Mouse (Mus musculus) limb, embryonic 10.5 days (tissue): ENCODE measurements around the gene C77080. TPM values are rescaled to one million over a fixed set of nuclear protein-coding genes. Genes with fewer than 3 reads are reported as not detected.
"Not testable (repeated sequence)": the region's sequence is repeated elsewhere in the genome, so short reads cannot be mapped to it uniquely, and the experiment has no call there.

Experiments used
- DNase-seq: peaks from one replicate; pipeline ENCODE4 v3.0.0-alpha.2; 2017; ENCODE audit warnings: low spot score
- H3K27ac ChIP-seq: fragments of 300-500 bp; sonication (generic); 2 replicates; pipeline ENCODE4 v1.5.1; 2016; ENCODE audit warnings: mild to moderate bottlenecking
- H3K27me3 ChIP-seq: fragments of 300-500 bp; sonication (generic); 2 replicates; pipeline ENCODE4 v1.6.1; 2016; ENCODE audit warnings: low read depth, mild to moderate bottlenecking; ENCODE audit not compliant: poor library complexity, severe bottlenecking
- H3K36me3 ChIP-seq: fragments of 300-500 bp; sonication (generic); 2 replicates; pipeline ENCODE4 v1.6.1; 2016; ENCODE audit warnings: mild to moderate bottlenecking, moderate library complexity
- H3K4me1 ChIP-seq: fragments of 300-500 bp; sonication (generic); 2 replicates; pipeline ENCODE4 v1.6.1; 2016
- H3K4me3 ChIP-seq: fragments of 300-500 bp; sonication (generic); 2 replicates; pipeline ENCODE4 v1.5.1; 2016; ENCODE audit warnings: mild to moderate bottlenecking, moderate library complexity
- H3K9me3 ChIP-seq: fragments of 300-500 bp; sonication (generic); replicated peaks from 2 replicates; pipeline ENCODE4 v1.6.1; 2016; ENCODE audit warnings: mild to moderate bottlenecking
- WGBS: fragments of 180-500 bp; shearing (Covaris S2); methylation state at CpG from one replicate; pipeline ENCODE4 v1.1.7; 2016; 5-methylcytosine and 5-hydroxymethylcytosine counted together
- polyA plus RNA-seq: library from polyadenylated mRNA; unstranded; fragments of >200 nt; fragmentation: Nextera tagmentation; extraction: Ambion mirVana; gene quantifications from 2 replicates; pipeline ENCODE4 v1.2.1, GENCODE M21; 2016

The C77080 gene
- polyA plus RNA-seq, 1 experiment from 2014 or later: 4.1 TPM

- DNase-seq: no peak
- peaks cover 87% of the 10 kb centered on the region for H3K36me3 ChIP-seq
- H3K27ac ChIP-seq: no peak overlapping the region
These were observed 42.0 kb downstream of the C77080 start for GRCm38 (mm10) chr4:129219198-129219597.

GRCm38 (mm10) chr4:129218569-129219175 is 42.5 kb downstream of the C77080 start:
- Histone ChIP-seq H3K4me1 (peaks cover 41% of the 10 kb centered on the region), H3K27me3 (peaks cover 25% of the 10 kb centered on the region), H3K36me3 (peaks cover 92% of the 10 kb centered on the region), H3K9me3 (no peaks in the 10 kb centered on the region), H3K27ac (no peak overlapping the region), H3K4me3 (no peak overlapping the region)
- WGBS: 79% methylated on average over 7 of the region's 7 CpGs
- DNase-seq: no peak

More at GRCm38 (mm10) chr4:129219198-129219597, 42.0 kb downstream of the C77080 start:
- Histone ChIP-seq H3K4me3 (no peak overlapping the region), H3K4me1 (peaks cover 46% of the 10 kb centered on the region), H3K27me3 (peaks cover 30% of the 10 kb centered on the region), H3K9me3 (no peaks in the 10 kb centered on the region)
- WGBS: 84% methylated on average over 10 of the region's 10 CpGs

GRCm38 (mm10) chr4:129212486-129212885 is 48.7 kb downstream of the C77080 start:
- H3K27me3 ChIP-seq, H3K9me3 ChIP-seq, H3K4me1 ChIP-seq, H3K4me3 ChIP-seq, DNase-seq, H3K27ac ChIP-seq: not testable (repeated sequence)
- peaks cover 97% of the 10 kb centered on the region for H3K36me3 ChIP-seq
- WGBS: 75% methylated on average over 3 of the region's 3 CpGs

- DNase-seq: no peak
- WGBS: 97% methylated on average over 4 of the region's 4 CpGs
- Histone ChIP-seq H3K27me3 (no peaks in the 10 kb centered on the region), H3K4me1 (no peaks in the 10 kb centered on the region), H3K4me3 (no peak overlapping the region), H3K27ac (no peak overlapping the region), H3K36me3 (peaks cover 97% of the 10 kb centered on the region), H3K9me3 (no peaks in the 10 kb centered on the region)
These were observed 49.7 kb downstream of the C77080 start for GRCm38 (mm10) chr4:129211461-129211860.

- Histone ChIP-seq H3K27me3 (no peaks in the 10 kb centered on the region), H3K4me1 (no peaks in the 10 kb centered on the region), H3K36me3 (peaks cover 96% of the 10 kb centered on the region), H3K4me3 (no peak overlapping the region), H3K27ac (no peak overlapping the region), H3K9me3 (no peaks in the 10 kb centered on the region)
- no peak for DNase-seq
- 72% methylated on average over 7 of the region's 7 CpGs for WGBS
These were observed 51.7 kb downstream of the C77080 start for GRCm38 (mm10) chr4:129209504-129209903.

GRCm38 (mm10) chr4:129206792-129207191 is 54.4 kb downstream of the C77080 start:
- Histone ChIP-seq H3K9me3 (no peaks in the 10 kb centered on the region), H3K4me3 (no peak overlapping the region), H3K27me3 (no peaks in the 10 kb centered on the region), H3K27ac (no peak overlapping the region), H3K4me1 (no peaks in the 10 kb centered on the region), H3K36me3 (peaks cover 95% of the 10 kb centered on the region)
- DNase-seq: no peak
- WGBS: 94% methylated on average over 8 of the region's 8 CpGs

GRCm38 (mm10) chr4:129204655-129205054 is 56.5 kb downstream of the C77080 start:
- WGBS: 95% methylated on average over 10 of the region's 10 CpGs
- no peak overlapping the region for H3K4me3 ChIP-seq
- H3K36me3 ChIP-seq: peaks cover 97% of the 10 kb centered on the region

GRCm38 (mm10) chr4:129197514-129197913 is 63.7 kb downstream of the C77080 start:
- H3K27ac ChIP-seq: no peak overlapping the region
- no peaks in the 10 kb centered on the region for H3K9me3 ChIP-seq
- no peaks in the 10 kb centered on the region for H3K27me3 ChIP-seq
- no peaks in the 10 kb centered on the region for H3K4me1 ChIP-seq
- H3K4me3 ChIP-seq: no peak overlapping the region
- no peak for DNase-seq
- peaks cover 91% of the 10 kb centered on the region for H3K36me3 ChIP-seq
- whole genome bisulfite sequencing: 96% methylated on average over 6 of the region's 6 CpGs

More at GRCm38 (mm10) chr4:129204655-129205054, 56.5 kb downstream of the C77080 start:
- Histone ChIP-seq H3K27ac (no peak overlapping the region), H3K4me1 (no peaks in the 10 kb centered on the region), H3K9me3 (no peaks in the 10 kb centered on the region), H3K27me3 (no peaks in the 10 kb centered on the region)
- no peak for DNase-seq

- H3K4me3 ChIP-seq: no peak overlapping the region
- H3K36me3 ChIP-seq: peaks cover 63% of the 10 kb centered on the region
- DNase-seq: no peak
- H3K4me1 ChIP-seq: peaks cover 18% of the 10 kb centered on the region
- H3K27ac ChIP-seq: no peak overlapping the region
- 89% methylated on average over 1 of the region's 1 CpGs for whole genome bisulfite sequencing
- H3K9me3 ChIP-seq: no peaks in the 10 kb centered on the region
- no peaks in the 10 kb centered on the region for H3K27me3 ChIP-seq
These were observed 66.9 kb downstream of the C77080 start for GRCm38 (mm10) chr4:129194280-129194679.

- no peak for DNase-seq
- Histone ChIP-seq H3K4me1 (peaks cover 25% of the 10 kb centered on the region), H3K36me3 (peaks cover 40% of the 10 kb centered on the region), H3K4me3 (peak overlapping the region; percentile 14; the same call in 1 of the 2 replicates), H3K27ac (no peak overlapping the region), H3K9me3 (no peaks in the 10 kb centered on the region), H3K27me3 (no peaks in the 10 kb centered on the region)
- WGBS: 76% methylated on average over 5 of the region's 5 CpGs
These were observed 69.5 kb downstream of the C77080 start for GRCm38 (mm10) chr4:129191691-129192090.

GRCm38 (mm10) chr4:129190538-129190937 is 70.7 kb downstream of the C77080 start:
- Histone ChIP-seq H3K4me3 (peak overlapping the region; percentile 99), H3K9me3 (no peaks in the 10 kb centered on the region), H3K4me1 (peaks cover 25% of the 10 kb centered on the region), H3K36me3 (peaks cover 30% of the 10 kb centered on the region), H3K27me3 (no peaks in the 10 kb centered on the region), H3K27ac (peak overlapping the region; percentile 89)
- peak; percentile 43 for DNase-seq
- WGBS: 5% methylated on average over 12 of the region's 12 CpGs

- peak; percentile 99 for DNase-seq
- no peaks in the 10 kb centered on the region for H3K27me3 ChIP-seq
- H3K9me3 ChIP-seq: no peaks in the 10 kb centered on the region
- peaks cover 23% of the 10 kb centered on the region for H3K36me3 ChIP-seq
- peak within 1 kb of the TSS; percentile 98 for H3K27ac ChIP-seq
- H3K4me1 ChIP-seq: peaks cover 25% of the 10 kb centered on the region
- WGBS: under 1% methylated on average over 56 of the region's 58 CpGs
- peak within 1 kb of the TSS; percentile 99 for H3K4me3 ChIP-seq
These were observed 71.4 kb downstream of the C77080 start, which contains the start of the genes S100pbp and Yars for GRCm38 (mm10) chr4:129189542-129190519. S100pbp (minus strand) TSS chr4:129189727. Yars (plus strand) TSS chr4:129189760.
